Comparison of ENCODE assay signal across 8 mouse cellular contexts in the genomic region with DNA sequence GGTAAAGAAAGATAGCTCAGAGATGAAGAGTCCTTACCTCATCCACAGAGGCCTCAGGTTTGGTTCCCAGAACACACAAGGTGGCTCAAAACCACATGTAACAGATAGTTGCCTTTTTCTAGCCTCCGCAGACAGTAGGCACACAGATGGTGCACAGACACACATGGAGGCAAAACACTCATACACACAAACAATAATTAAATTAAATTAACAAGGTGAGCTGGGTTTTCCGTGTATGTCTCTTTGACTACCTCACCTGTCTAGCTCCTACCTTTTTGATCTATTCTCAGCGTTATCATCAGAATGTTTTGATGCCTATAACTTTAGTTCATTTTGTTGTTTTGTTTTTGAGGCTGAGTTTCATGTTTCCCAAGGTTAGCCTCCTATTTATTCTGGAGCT. TPM values are rescaled to one million over a fixed set of nuclear protein-coding genes. Genes with fewer than 3 reads are reported as not detected.
DNase-seq lines count a peak whose midpoint lies in the region; ATAC-seq and TF ChIP-seq lines count a peak whose summit lies in the region.

Gene Rhog, minus strand, starts transcription at position 101 of the 400 bp plus-strand sequence.

- 86% methylated on average over 3 of the region's 3 CpGs for WGBS in hindbrain, embryonic 13.5 days
- WGBS in liver, embryonic 15.5 days (ENCODE audit: insufficient replicate concordance): 72% methylated on average over 3 of the region's 3 CpGs

- in situ Hi-C loops in Patski (cut with MboI; ENCODE audit: low pct_unique_long_range_greater_than_20kb): loop anchor here (25.0 kb wide), 1 partner anchor 431 kb away; the partner anchor contains the start of genes Olfr557 and Trim68

- DNase-seq in adrenal gland, adult 18-20 months (ENCODE audit: low spot score in 2 of 2): no peak
- no peak for DNase-seq in adrenal gland, adult (ENCODE audit: inconsistent age in 2 of 2, low spot score in 1 of 2)
- no peak for DNase-seq in Patski (ENCODE audit: low read depth, low spot score)
- DNase-seq in gastrocnemius, adult 18-20 months (ENCODE audit: low spot score): no peak
- DNase-seq in right cerebral cortex, adult 18-20 months: no peak
- no peak for DNase-seq in ovary, postnatal 14 days (ENCODE audit: low spot score)

- peaks cover 5% of the 10 kb centered on the region for H3K4me1 ChIP-seq in hindbrain, embryonic 13.5 days (replicated peaks)
- peaks cover 32% of the 10 kb centered on the region for H3K4me1 ChIP-seq in liver, embryonic 15.5 days (replicated peaks)

- POLR2A ChIA-PET in Patski (lab: Charles Lee): interaction anchor here (1.6 kb wide), 1 partner anchor 162 kb away, joined by 3 read pairs; no protein-coding TSS in a partner anchor

- H3K27me3 ChIP-seq in Patski: no peaks in the 10 kb centered on the region
- no peaks in the 10 kb centered on the region for H3K27me3 ChIP-seq in hindbrain, embryonic 13.5 days
- no peaks in the 10 kb centered on the region for H3K27me3 ChIP-seq in liver, embryonic 15.5 days

- no peaks in the 10 kb centered on the region for H3K36me3 ChIP-seq in hindbrain, embryonic 13.5 days
- H3K36me3 ChIP-seq in liver, embryonic 15.5 days (replicated peaks): no peaks in the 10 kb centered on the region

- CTCF ChIA-PET in Patski (lab: Charles Lee): interaction anchor here (1.3 to 1.8 kb wide), 3 partner anchors 159 to 165 kb away, joined by 3 to 10 read pairs (median 6); no protein-coding TSS in a partner anchor

- no peak within 1 kb of the TSS for H3K9ac ChIP-seq in hindbrain, embryonic 13.5 days
- H3K9ac ChIP-seq in liver, embryonic 15.5 days: no peak within 1 kb of the TSS

- no peak for ATAC-seq in Patski
- ATAC-seq in hindbrain, embryonic 13.5 days (ENCODE audit: low FRiP score): no peak
- no peak for ATAC-seq in liver, embryonic 15.5 days (ENCODE audit: insufficient read depth)

- no peak within 1 kb of the TSS for H3K27ac ChIP-seq in hindbrain, embryonic 13.5 days
- H3K27ac ChIP-seq in liver, embryonic 15.5 days (replicated peaks): no peak within 1 kb of the TSS

- H3K4me3 ChIP-seq in hindbrain, embryonic 13.5 days: no peak within 1 kb of the TSS
- H3K4me3 ChIP-seq in liver, embryonic 15.5 days (replicated peaks): no peak within 1 kb of the TSS

- TF ChIP-seq CTCF in Patski (IDR thresholded peaks at IDR 0.05): no peak

- H3K4me2 ChIP-seq in hindbrain, embryonic 13.5 days: no peak within 1 kb of the TSS
- no peak within 1 kb of the TSS for H3K4me2 ChIP-seq in liver, embryonic 15.5 days

- H3K9me3 ChIP-seq in hindbrain, embryonic 13.5 days: no peaks in the 10 kb centered on the region
- no peaks in the 10 kb centered on the region for H3K9me3 ChIP-seq in liver, embryonic 15.5 days (replicated peaks)

RNA-seq across cellular contexts. Expression of gene Rhog, which starts in this region (rescaled TPM):
- 10 to 100 TPM; 43.5 to 55.7 TPM for total RNA-seq in adrenal gland, adult 18-20 months (2021)
- polyA plus RNA-seq in Patski (2021): 43.2 TPM
- 10 to 100 TPM; 13.8 to 17.4 TPM for total RNA-seq in gastrocnemius, adult 18-20 months (2021)
- 19.1 and 21.0 TPM in 2 replicates for polyA plus RNA-seq in hindbrain, embryonic 13.5 days (2015; fragmentation: Nextera tagmentation; extraction: Ambion mirVana)
- polyA plus RNA-seq in liver, embryonic 15.5 days (2015; fragmentation: Nextera tagmentation; extraction: Ambion mirVana): 57.4 and 62.3 TPM in 2 replicates
